ENCODE assay signal across 24 mouse cellular contexts in genomic region chr9:102811192-102811591, GRCm38 (mm10). TPM values are rescaled to one million over a fixed set of nuclear protein-coding genes. Genes with fewer than 3 reads are reported as not detected.
A peak's percentile ranks its signal among the peaks of the same experiment; 100 is the strongest.
DNase-seq lines count a peak whose midpoint lies in the region; ATAC-seq and TF ChIP-seq lines count a peak whose summit lies in the region.
"Had no signal": no experiment of that assay in that cellular context is flagged by ENCODE, and none has a peak within 500 bp of the region (broad histone marks: within the 10 kb centered on the region; RNA-seq: fewer than 3 reads in every experiment).

No protein-coding gene starts in this region.

- DNase-seq in liver, adult 2 months (ENCODE audit: extremely low read depth, low read depth, low spot score): no peak
- DNase-seq in liver, embryonic 11.5 days (ENCODE audit: low spot score): no peak
- peak; percentile 21 for DNase-seq in MEL (ENCODE audit: low read depth, low spot score)
- no peak for DNase-seq in adrenal gland, adult 18-20 months (ENCODE audit: low spot score in 2 of 2)
- DNase-seq in cerebellum, postnatal 36 days: no peak
- DNase-seq: adrenal gland, adult 8-10 months; adrenal gland, postnatal 14 days; adrenal gland, postnatal 36 days; B cell, adult 2 months; cerebellum, adult 11-12 months; cerebellum, adult 2 months; cerebellum, adult 9-10 months; cerebellum, postnatal 10 days; cerebellum, postnatal 25 days had no signal

- 0 out of 2 replicates have a peak overlapping the region, but pooled peaks have one; percentile 4 for H3K27ac ChIP-seq in liver, adult 2 months (replicated peaks; ENCODE audit: insufficient read depth, low read depth, low read length)
- H3K27ac ChIP-seq in liver, embryonic 11.5 days (ENCODE audit: low read depth, low read length): no peak overlapping the region
- H3K27ac ChIP-seq in MEL (ENCODE audit: control insufficient read depth, low read depth, low read length): no peak overlapping the region
- H3K27ac ChIP-seq: embryonic facial prominence, embryonic 13.5 days; forebrain, embryonic 10.5 days; forebrain, embryonic 12.5 days had no signal

- no peaks in the 10 kb centered on the region for H3K79me2 ChIP-seq in liver, adult 2 months (ENCODE audit: control insufficient read depth, insufficient read depth, low read length)
- no peaks in the 10 kb centered on the region for H3K79me2 ChIP-seq in MEL (ENCODE audit: control insufficient read depth, insufficient read depth, low read length, poor library complexity)

- H3K9me3 ChIP-seq in liver, embryonic 11.5 days (ENCODE audit: control insufficient read depth, low read length): no peaks in the 10 kb centered on the region
- H3K9me3 ChIP-seq in MEL (replicated peaks; ENCODE audit: insufficient read depth, low read length): no peaks in the 10 kb centered on the region
- H3K9me3 ChIP-seq: embryonic facial prominence, embryonic 13.5 days; forebrain, embryonic 12.5 days had no signal

- no peak for ATAC-seq in liver, embryonic 11.5 days (replicated peaks; ENCODE audit: low FRiP score)
- peak; percentile 67 for ATAC-seq in granulocyte monocyte progenitor cell, adult 5-6 weeks (replicated peaks; ENCODE audit: poor library complexity, severe bottlenecking)
- no peak for ATAC-seq in erythroblast, adult 5-6 weeks (replicated peaks; ENCODE audit: low FRiP score, poor library complexity, severe bottlenecking)
- ATAC-seq: CD4-positive, CD25-positive, alpha-beta regulatory T cell, adult 4 months; forebrain, embryonic 14.5 days; forebrain, embryonic 16.5 days had no signal

- H3K36me3 ChIP-seq in liver, adult 2 months (ENCODE audit: control insufficient read depth, insufficient read depth, low read length): no peaks in the 10 kb centered on the region
- no peaks in the 10 kb centered on the region for H3K36me3 ChIP-seq in liver, embryonic 11.5 days (ENCODE audit: control insufficient read depth, insufficient read depth, low read length)
- no peaks in the 10 kb centered on the region for H3K36me3 ChIP-seq in MEL (ENCODE audit: control insufficient read depth in 1 of 2, insufficient read depth in 2 of 2, low read length in 2 of 2)
- H3K36me3 ChIP-seq: embryonic facial prominence, embryonic 13.5 days; forebrain, embryonic 10.5 days; forebrain, embryonic 12.5 days; G1E had no signal

- H3K9ac ChIP-seq in liver, adult 2 months (ENCODE audit: low read depth, low read length): no peak overlapping the region
- no peak overlapping the region for H3K9ac ChIP-seq in liver, embryonic 11.5 days (ENCODE audit: low read depth, low read length)
- no peak overlapping the region for H3K9ac ChIP-seq in MEL (ENCODE audit: control insufficient read depth, low read depth, low read length, poor library complexity, severe bottlenecking)
- H3K9ac ChIP-seq: embryonic facial prominence, embryonic 13.5 days; forebrain, embryonic 12.5 days had no signal

- no peak for TF ChIP-seq CTCF in liver, adult 2 months (IDR thresholded peaks at IDR 0.05; ENCODE audit: low read depth, low read length)
- no peak for TF ChIP-seq CTCF in MEL (IDR thresholded peaks at IDR 0.05 in 2 of 3, conservative IDR thresholded peaks at IDR 0.05 in 1 of 3; ENCODE audit: control insufficient read depth in 1 of 3, insufficient read depth in 1 of 3, low read depth in 2 of 3, low read length in 3 of 3, poor library complexity in 1 of 3, severe bottlenecking in 1 of 3)

- 87% methylated on average over 5 of the region's 5 CpGs for WGBS in liver, adult 2 months
- WGBS in liver, embryonic 11.5 days: 70% methylated on average over 5 of the region's 5 CpGs

- no peak for TF ChIP-seq RAD21 in MEL (IDR thresholded peaks at IDR 0.05; ENCODE audit: low read depth, low read length)

- no peak for TF ChIP-seq EP300 in MEL (IDR thresholded peaks at IDR 0.05; ENCODE audit: low read depth in 1 of 2, low read length in 2 of 2)

- no peak overlapping the region for H3K4me3 ChIP-seq in liver, adult 2 months (ENCODE audit: insufficient read depth, low read depth, low read length)
- no peak overlapping the region for H3K4me3 ChIP-seq in liver, embryonic 11.5 days (ENCODE audit: low read depth, low read length)
- H3K4me3 ChIP-seq in MEL (ENCODE audit: control insufficient read depth in 1 of 2, insufficient read depth in 1 of 2, low read depth in 2 of 2, low read length in 2 of 2): no peak overlapping the region
- H3K4me3 ChIP-seq: embryonic facial prominence, embryonic 13.5 days; erythroblast, embryonic 14.5 days; forebrain, embryonic 10.5 days; forebrain, embryonic 12.5 days had no signal

- H3K27me3 ChIP-seq in liver, adult 2 months (ENCODE audit: control insufficient read depth, insufficient read depth, low read length): no peaks in the 10 kb centered on the region
- H3K27me3 ChIP-seq in liver, embryonic 11.5 days (replicated peaks; ENCODE audit: control insufficient read depth, insufficient read depth, low read length): no peaks in the 10 kb centered on the region
- H3K27me3 ChIP-seq in MEL (ENCODE audit: control insufficient read depth in 1 of 2, insufficient read depth in 2 of 2, low read length in 2 of 2): no peaks in the 10 kb centered on the region
- H3K27me3 ChIP-seq: embryonic facial prominence, embryonic 13.5 days; forebrain, embryonic 12.5 days had no signal

- no peak overlapping the region for H3K4me2 ChIP-seq in liver, embryonic 11.5 days
- H3K4me2 ChIP-seq: embryonic facial prominence, embryonic 13.5 days; forebrain, embryonic 12.5 days had no signal

- no peak for TF ChIP-seq POLR2A in liver, adult 2 months (IDR thresholded peaks at IDR 0.05; ENCODE audit: extremely low read depth, insufficient read depth, low read length)
- no peak for TF ChIP-seq POLR2A in MEL (IDR thresholded peaks at IDR 0.05; ENCODE audit: control insufficient read depth in 1 of 2, insufficient read depth in 1 of 2, low read depth in 1 of 2, low read length in 2 of 2, poor library complexity in 1 of 2)

- no peaks in the 10 kb centered on the region for H3K4me1 ChIP-seq in liver, adult 2 months (ENCODE audit: control insufficient read depth, insufficient read depth, low read length)
- H3K4me1 ChIP-seq in liver, embryonic 11.5 days (replicated peaks; ENCODE audit: control insufficient read depth, insufficient read depth, low read length): no peaks in the 10 kb centered on the region
- no peaks in the 10 kb centered on the region for H3K4me1 ChIP-seq in MEL (ENCODE audit: control insufficient read depth in 1 of 2, insufficient read depth in 2 of 2, low read length in 2 of 2)
- H3K4me1 ChIP-seq: forebrain, embryonic 10.5 days; forebrain, embryonic 12.5 days had no signal

TF ChIP-seq in MEL, 35 proteins besides CTCF, POLR2A, EP300 and RAD21:
- TF ChIP-seq KAT2A (conservative IDR thresholded peaks at IDR 0.05; ENCODE audit: low read depth, low read length): no peak
- TF ChIP-seq MYB (IDR thresholded peaks at IDR 0.05; ENCODE audit: low read depth, low read length): no peak

RNA-seq across cellular contexts. Expression of gene Ryk, which starts 23.5 kb away (rescaled TPM):
- 26.6 and 27.9 TPM in 2 replicates for total RNA-seq in liver, adult 2 months (2014; rRNA removed)
- polyA plus RNA-seq in liver, adult 2 months (2012; rRNA removed): 16.6 and 17.2 TPM in 2 replicates
- 15.7 and 16.2 TPM in 2 replicates for polyA plus RNA-seq in liver, embryonic 11.5 days (2014; fragmentation: Nextera tagmentation; extraction: Ambion mirVana)
- total RNA-seq in MEL (2012; rRNA removed): 43.8 and 46.0 TPM in 2 replicates
- 10 to 100 TPM; 46.4 to 47.3 TPM for polyA plus RNA-seq in MEL (2012; ENCODE audit: insufficient read depth in 1 of 2, insufficient read length in 2 of 2, low read depth in 1 of 2, low replicate concordance in 2 of 2, missing spikeins in 1 of 2)
- 2.9 and 4.4 TPM in 2 replicates for total RNA-seq in granulocyte monocyte progenitor cell, adult 5-6 weeks (2014; fragmentation: Nextera tagmentation)
- total RNA-seq in granulocyte monocyte progenitor cell, adult 5-6 weeks (2017): 0.10 and 0.95 TPM in 2 replicates
- 0.42 and 1.3 TPM in 2 replicates for total RNA-seq in erythroblast, adult 5-6 weeks (2015; ENCODE audit: low replicate concordance)
- 0.68 and 2.1 TPM in 2 replicates for total RNA-seq in erythroblast, adult 5-6 weeks (2017; ENCODE audit: low replicate concordance)
- 10 to 100 TPM; 58.3 to 64.6 TPM for total RNA-seq in adrenal gland, adult 18-20 months (2021)
